Mouse (Mus musculus): ENCODE results near the gene Tmem132a. TPM values are rescaled to one million over a fixed set of nuclear protein-coding genes. Genes with fewer than 3 reads are reported as not detected.
A peak's percentile ranks its signal among the peaks of the same experiment; 100 is the strongest.

The Tmem132a gene
- total and polyA plus RNA-seq, 3 experiments: 0.01 to 2.3 (median 0.27) TPM

GRCm38 (mm10) chr19:10907891-10908290, 38.2 kb upstream of the Tmem132a start:
- ATAC-seq (ENCODE audit: extremely low read depth, insufficient number of reproducible peaks, low FRiP score, poor library complexity, severe bottlenecking) (no peak), DNase-seq (ENCODE audit: low spot score) (peak; percentile 11)
- Histone ChIP-seq H3K4me3 (ENCODE audit: low read depth, low read length) (no peak overlapping the region), H3K4me1 (ENCODE audit: insufficient read depth, low read depth, low read length) (peaks cover 15% of the 10 kb centered on the region), H3K27me3 (ENCODE audit: insufficient read depth, low read length) (no peaks in the 10 kb centered on the region), H3K36me3 (replicated peaks) (peaks cover 66% of the 10 kb centered on the region), H3K9me3 (replicated peaks) (no peaks in the 10 kb centered on the region)
- no peak for TF ChIP-seq GATA2 (IDR thresholded peaks at IDR 0.05; ENCODE audit: borderline replicate concordance, low read depth, low read length)
- TF ChIP-seq CTCF (IDR thresholded peaks at IDR 0.05; ENCODE audit: low read depth, low read length): peak; percentile 87

GRCm38 (mm10) chr19:10905728-10906000, 35.9 kb upstream of the Tmem132a start:
- Histone ChIP-seq H3K27me3 (ENCODE audit: insufficient read depth, low read length) (no peaks in the 10 kb centered on the region), H3K36me3 (replicated peaks) (peaks cover 88% of the 10 kb centered on the region), H3K4me3 (ENCODE audit: low read depth, low read length) (no peak overlapping the region), H3K4me1 (ENCODE audit: insufficient read depth, low read depth, low read length) (peaks cover 23% of the 10 kb centered on the region), H3K9me3 (replicated peaks) (no peaks in the 10 kb centered on the region)
- no peak for ATAC-seq (ENCODE audit: extremely low read depth, insufficient number of reproducible peaks, low FRiP score, poor library complexity, severe bottlenecking)
- DNase-seq (ENCODE audit: low spot score): no peak
- TF ChIP-seq POLR2AphosphoS5 (IDR thresholded peaks at IDR 0.05; ENCODE audit: insufficient replicate concordance, low read depth, low read length) (no peak), TAL1 (conservative IDR thresholded peaks at IDR 0.05; ENCODE audit: low read depth, low read length) (no peak), GATA1 (IDR thresholded peaks at IDR 0.05; ENCODE audit: borderline replicate concordance, low read length) (no peak), CTCF (IDR thresholded peaks at IDR 0.05; ENCODE audit: low read depth, low read length) (no peak), GATA2 (IDR thresholded peaks at IDR 0.05; ENCODE audit: borderline replicate concordance, low read depth, low read length) (no peak)

GRCm38 (mm10) chr19:10904927-10905727, 35.4 kb upstream of the Tmem132a start:
- ATAC-seq (ENCODE audit: extremely low read depth, insufficient number of reproducible peaks, low FRiP score, poor library complexity, severe bottlenecking): no peak; the same call in 1 of the 2 replicates
- DNase-seq (ENCODE audit: low spot score): no peak
- Histone ChIP-seq H3K36me3 (replicated peaks) (peaks cover 93% of the 10 kb centered on the region), H3K4me1 (ENCODE audit: insufficient read depth, low read depth, low read length) (peaks cover 27% of the 10 kb centered on the region), H3K9me3 (replicated peaks) (no peaks in the 10 kb centered on the region), H3K4me3 (ENCODE audit: low read depth, low read length) (no peak overlapping the region), H3K27me3 (ENCODE audit: insufficient read depth, low read length) (no peaks in the 10 kb centered on the region)
- TF ChIP-seq GATA1 (IDR thresholded peaks at IDR 0.05; ENCODE audit: borderline replicate concordance, low read length) (no peak), POLR2AphosphoS5 (IDR thresholded peaks at IDR 0.05; ENCODE audit: insufficient replicate concordance, low read depth, low read length) (no peak), GATA2 (IDR thresholded peaks at IDR 0.05; ENCODE audit: borderline replicate concordance, low read depth, low read length) (no peak), TAL1 (conservative IDR thresholded peaks at IDR 0.05; ENCODE audit: low read depth, low read length) (no peak), CTCF (IDR thresholded peaks at IDR 0.05; ENCODE audit: low read depth, low read length) (no peak)

- no peak for ATAC-seq (ENCODE audit: extremely low read depth, insufficient number of reproducible peaks, low FRiP score, poor library complexity, severe bottlenecking)
These were observed 34.8 kb upstream of the Tmem132a start for GRCm38 (mm10) chr19:10904512-10904911.

GRCm38 (mm10) chr19:10901046-10901445, 31.3 kb upstream of the Tmem132a start:
- no peaks in the 10 kb centered on the region for H3K9me3 ChIP-seq (replicated peaks)
- H3K36me3 ChIP-seq (replicated peaks): peaks cover 93% of the 10 kb centered on the region
- ATAC-seq (ENCODE audit: extremely low read depth, insufficient number of reproducible peaks, low FRiP score, poor library complexity, severe bottlenecking) (no peak), DNase-seq (ENCODE audit: low spot score) (no peak)
- H3K4me1 ChIP-seq (ENCODE audit: insufficient read depth, low read depth, low read length): peaks cover 55% of the 10 kb centered on the region
- H3K4me3 ChIP-seq (ENCODE audit: low read depth, low read length): no peak overlapping the region
- TF ChIP-seq GATA1 (IDR thresholded peaks at IDR 0.05; ENCODE audit: borderline replicate concordance, low read length) (no peak), CTCF (IDR thresholded peaks at IDR 0.05; ENCODE audit: low read depth, low read length) (no peak), TAL1 (conservative IDR thresholded peaks at IDR 0.05; ENCODE audit: low read depth, low read length) (no peak), POLR2AphosphoS5 (IDR thresholded peaks at IDR 0.05; ENCODE audit: insufficient replicate concordance, low read depth, low read length) (no peak), GATA2 (IDR thresholded peaks at IDR 0.05; ENCODE audit: borderline replicate concordance, low read depth, low read length) (no peak)
- H3K27me3 ChIP-seq (ENCODE audit: insufficient read depth, low read length): no peaks in the 10 kb centered on the region

More at GRCm38 (mm10) chr19:10904512-10904911, 34.8 kb upstream of the Tmem132a start:
- peaks cover 97% of the 10 kb centered on the region for H3K36me3 ChIP-seq (replicated peaks)
- DNase-seq (ENCODE audit: low spot score): no peak
- H3K27me3 ChIP-seq (ENCODE audit: insufficient read depth, low read length): no peaks in the 10 kb centered on the region
- H3K9me3 ChIP-seq (replicated peaks): no peaks in the 10 kb centered on the region
- no peak for TF ChIP-seq GATA1 (IDR thresholded peaks at IDR 0.05; ENCODE audit: borderline replicate concordance, low read length)
- no peak overlapping the region for H3K4me3 ChIP-seq (ENCODE audit: low read depth, low read length)
- peaks cover 27% of the 10 kb centered on the region for H3K4me1 ChIP-seq (ENCODE audit: insufficient read depth, low read depth, low read length)

- Histone ChIP-seq H3K36me3 (replicated peaks) (peaks cover 86% of the 10 kb centered on the region), H3K9me3 (replicated peaks) (no peaks in the 10 kb centered on the region), H3K27me3 (ENCODE audit: insufficient read depth, low read length) (no peaks in the 10 kb centered on the region), H3K4me1 (ENCODE audit: insufficient read depth, low read depth, low read length) (peaks cover 56% of the 10 kb centered on the region), H3K4me3 (ENCODE audit: low read depth, low read length) (no peak overlapping the region)
- no peak for ATAC-seq (ENCODE audit: extremely low read depth, insufficient number of reproducible peaks, low FRiP score, poor library complexity, severe bottlenecking)
- TF ChIP-seq TAL1 (conservative IDR thresholded peaks at IDR 0.05; ENCODE audit: low read depth, low read length) (no peak), CTCF (IDR thresholded peaks at IDR 0.05; ENCODE audit: low read depth, low read length) (no peak), GATA2 (IDR thresholded peaks at IDR 0.05; ENCODE audit: borderline replicate concordance, low read depth, low read length) (no peak), GATA1 (IDR thresholded peaks at IDR 0.05; ENCODE audit: borderline replicate concordance, low read length) (no peak), POLR2AphosphoS5 (IDR thresholded peaks at IDR 0.05; ENCODE audit: insufficient replicate concordance, low read depth, low read length) (no peak)
- DNase-seq (ENCODE audit: low spot score): no peak
These were observed 30.6 kb upstream of the Tmem132a start for GRCm38 (mm10) chr19:10900315-10900714.

Data from G1E (cell line).